Mouse (Mus musculus) erythroid progenitor cell, adult 5-6 weeks (primary cell): ENCODE measurements around the gene Trim3. TPM values are rescaled to one million over a fixed set of nuclear protein-coding genes. Genes with fewer than 3 reads are reported as not detected.

Experiments used
- ATAC-seq: replicated peaks from 2 replicates; pipeline ENCODE4 v1.8.0; 2016; ENCODE audit warnings: moderate number of reproducible peaks, mild to moderate bottlenecking, moderate TSS enrichment, inconsistent platforms; ENCODE audit not compliant: poor library complexity, low FRiP score, severe bottlenecking
- total RNA-seq, 2 experiments: library from RNA; stranded (forward) in 1 of 2; stranded (reverse) in 1 of 2; fragments of 150-400 nt in 1 of 2; fragments of 186-747, 209-891 nt in 1 of 2; gene quantifications; 2 replicates each; pipeline versions ENCODE4 v1.2.3 to v1.2.4; 2015 to 2017; ENCODE audit warnings: low replicate concordance in 2 of 2

The Trim3 gene
- total RNA-seq, 2 experiments from 2014 or later = 1.4 to 5.9 TPM

GRCm38 (mm10) chr7:105565071-105565836, 68.1 kb downstream of the Trim3 start:
- no peak for ATAC-seq

GRCm38 (mm10) chr7:105563367-105563766, 70.0 kb downstream of the Trim3 start:
- no peak for ATAC-seq

- ATAC-seq = no peak
Observed at GRCm38 (mm10) chr7:105562317-105562716, 71.1 kb downstream of the Trim3 start.

GRCm38 (mm10) chr7:105559016-105559415, 74.4 kb downstream of the Trim3 start:
- ATAC-seq = no peak

GRCm38 (mm10) chr7:105557671-105558070, 75.7 kb downstream of the Trim3 start:
- ATAC-seq = no peak

- no peak for ATAC-seq
Observed at GRCm38 (mm10) chr7:105556406-105556805, 77.0 kb downstream of the Trim3 start.

- no peak for ATAC-seq
Observed at GRCm38 (mm10) chr7:105555571-105555970, 77.8 kb downstream of the Trim3 start.

Other genes starting within 250 kb of the Trim3 start
- gene Fam160a2, start 233.5 kb downstream of the Trim3 start, total RNA-seq (2015; ENCODE audit: low replicate concordance) = 16.9 and 48.6 TPM in 2 replicates
- gene Fam160a2, start 233.5 kb downstream of the Trim3 start, total RNA-seq (2017; ENCODE audit: low replicate concordance) = 3.0 and 9.2 TPM in 2 replicates
- gene Cnga4, start 229.0 kb downstream of the Trim3 start, total RNA-seq (2015; ENCODE audit: low replicate concordance) = not detected in 2 replicates
- not detected in 2 replicates for gene Cnga4, start 229.0 kb downstream of the Trim3 start, total RNA-seq (2017; ENCODE audit: low replicate concordance)
- gene Cckbr, start 207.8 kb downstream of the Trim3 start, total RNA-seq (2015; ENCODE audit: low replicate concordance) = not detected in 2 replicates
- gene Cckbr, start 207.8 kb downstream of the Trim3 start, total RNA-seq (2017; ENCODE audit: low replicate concordance) = not detected in 2 replicates
- not detected in 2 replicates for gene Cavin3, start 151.3 kb downstream of the Trim3 start, total RNA-seq (2015; ENCODE audit: low replicate concordance)
- gene Cavin3, start 151.3 kb downstream of the Trim3 start, total RNA-seq (2017; ENCODE audit: low replicate concordance) = not detected in 2 replicates
- 7.5 and 13.3 TPM in 2 replicates for gene Smpd1, start 79.2 kb downstream of the Trim3 start, total RNA-seq (2015; ENCODE audit: low replicate concordance)
- gene Smpd1, start 79.2 kb downstream of the Trim3 start, total RNA-seq (2017; ENCODE audit: low replicate concordance) = 9.5 and 13.1 TPM in 2 replicates
- gene Apbb1, start 51.9 kb downstream of the Trim3 start, total RNA-seq (2015; ENCODE audit: low replicate concordance) = not detected in 2 replicates
- gene Apbb1, start 51.9 kb downstream of the Trim3 start, total RNA-seq (2017; ENCODE audit: low replicate concordance) = 7.3 TPM in 1 of 2 replicates, not detected in the other
- not detected in 2 replicates for gene Hpx, start 33.4 kb downstream of the Trim3 start, total RNA-seq (2015; ENCODE audit: low replicate concordance)
- gene Hpx, start 33.4 kb downstream of the Trim3 start, total RNA-seq (2017; ENCODE audit: low replicate concordance) = not detected in 2 replicates
- 20.2 and 20.5 TPM in 2 replicates for gene Timm10b, start 6.5 kb upstream of the Trim3 start, total RNA-seq (2015; ENCODE audit: low replicate concordance)
- 19.7 and 27.1 TPM in 2 replicates for gene Timm10b, start 6.5 kb upstream of the Trim3 start, total RNA-seq (2017; ENCODE audit: low replicate concordance)
- gene Arfip2, start 6.8 kb upstream of the Trim3 start, total RNA-seq (2015; ENCODE audit: low replicate concordance) = 5.0 and 20.2 TPM in 2 replicates
- 5.9 TPM in 1 of 2 replicates, not detected in the other for gene Arfip2, start 6.8 kb upstream of the Trim3 start, total RNA-seq (2017; ENCODE audit: low replicate concordance)
- 1.8 TPM in 1 of 2 replicates, not detected in the other for gene Gm45799, start 7.0 kb upstream of the Trim3 start, total RNA-seq (2015; ENCODE audit: low replicate concordance)
- 3.9 TPM in 1 of 2 replicates, not detected in the other for gene Gm45799, start 7.0 kb upstream of the Trim3 start, total RNA-seq (2017; ENCODE audit: low replicate concordance)
- gene Dnhd1, start 17.3 kb upstream of the Trim3 start, total RNA-seq (2015; ENCODE audit: low replicate concordance) = not detected in 2 replicates
- gene Dnhd1, start 17.3 kb upstream of the Trim3 start, total RNA-seq (2017; ENCODE audit: low replicate concordance) = 0.38 and 2.4 TPM in 2 replicates
- 155 and 182 TPM in 2 replicates for gene Ilk, start 103.0 kb upstream of the Trim3 start, total RNA-seq (2015; ENCODE audit: low replicate concordance)
- 73.5 and 103 TPM in 2 replicates for gene Ilk, start 103.0 kb upstream of the Trim3 start, total RNA-seq (2017; ENCODE audit: low replicate concordance)
- 4.7 and 8.8 TPM in 2 replicates for gene Rrp8, start 103.8 kb upstream of the Trim3 start, total RNA-seq (2015; ENCODE audit: low replicate concordance)
- 3.8 and 7.8 TPM in 2 replicates for gene Rrp8, start 103.8 kb upstream of the Trim3 start, total RNA-seq (2017; ENCODE audit: low replicate concordance)
- 121 and 145 TPM in 2 replicates for gene Taf10, start 110.8 kb upstream of the Trim3 start, total RNA-seq (2015; ENCODE audit: low replicate concordance)
- 45.8 and 90.2 TPM in 2 replicates for gene Taf10, start 110.8 kb upstream of the Trim3 start, total RNA-seq (2017; ENCODE audit: low replicate concordance)
- gene Tpp1, start 118.7 kb upstream of the Trim3 start, total RNA-seq (2015; ENCODE audit: low replicate concordance) = 61.2 and 72.8 TPM in 2 replicates
- gene Tpp1, start 118.7 kb upstream of the Trim3 start, total RNA-seq (2017; ENCODE audit: low replicate concordance) = 35.4 and 38.4 TPM in 2 replicates
- not detected in 2 replicates for gene Dchs1, start 154.1 kb upstream of the Trim3 start, total RNA-seq (2015; ENCODE audit: low replicate concordance)
- gene Dchs1, start 154.1 kb upstream of the Trim3 start, total RNA-seq (2017; ENCODE audit: low replicate concordance) = not detected in 2 replicates
- gene Mrpl17, start 177.5 kb upstream of the Trim3 start, total RNA-seq (2015; ENCODE audit: low replicate concordance) = 27.8 and 38.1 TPM in 2 replicates
- gene Mrpl17, start 177.5 kb upstream of the Trim3 start, total RNA-seq (2017; ENCODE audit: low replicate concordance) = 15.9 and 28.3 TPM in 2 replicates